Mouse (Mus musculus) frontal cortex, postnatal 10 days (tissue): ENCODE measurements at regions not wholly inside any gene's neighbourhood (a gene's known extent, or its start where the extent isn't known, plus 50 kb on each side); places are given as distances from the start of the nearest gene placed in this dataset.
"Not testable (repeated sequence)": the region's sequence is repeated elsewhere in the genome, so short reads cannot be mapped to it uniquely, and the experiment has no call there.

Experiments
- DNase-seq, 2 experiments: peaks; one replicate each; pipeline ENCODE4 v3.0.0; 2022; ENCODE audit warnings: low spot score in 2 of 2, mixed read lengths in 1 of 2

DNA sequence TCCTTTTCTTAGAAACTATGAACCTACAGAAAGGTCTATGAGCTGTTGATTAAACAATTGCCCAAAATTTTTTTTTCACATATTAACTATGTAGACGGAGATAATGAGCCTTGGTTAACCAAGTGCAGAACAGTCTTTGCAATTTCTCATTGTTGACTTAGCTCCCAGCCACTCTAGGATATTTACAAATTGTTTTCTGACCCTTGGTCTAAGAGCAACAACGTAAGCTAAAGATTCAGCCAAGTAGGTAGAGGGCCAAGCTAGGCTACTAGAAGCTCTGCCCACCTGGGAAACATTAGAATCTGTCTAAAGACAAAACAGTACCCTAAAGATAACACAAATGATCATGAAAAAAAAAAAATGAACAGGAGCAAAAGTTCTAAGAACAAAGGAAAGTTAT lies 67.5 kb upstream of the Map9 start:
- no peak for DNase-seq

GRCm38 (mm10) chr3:82288996-82289395 lies 68.8 kb upstream of the Map9 start:
- no peak for DNase-seq

DNA sequence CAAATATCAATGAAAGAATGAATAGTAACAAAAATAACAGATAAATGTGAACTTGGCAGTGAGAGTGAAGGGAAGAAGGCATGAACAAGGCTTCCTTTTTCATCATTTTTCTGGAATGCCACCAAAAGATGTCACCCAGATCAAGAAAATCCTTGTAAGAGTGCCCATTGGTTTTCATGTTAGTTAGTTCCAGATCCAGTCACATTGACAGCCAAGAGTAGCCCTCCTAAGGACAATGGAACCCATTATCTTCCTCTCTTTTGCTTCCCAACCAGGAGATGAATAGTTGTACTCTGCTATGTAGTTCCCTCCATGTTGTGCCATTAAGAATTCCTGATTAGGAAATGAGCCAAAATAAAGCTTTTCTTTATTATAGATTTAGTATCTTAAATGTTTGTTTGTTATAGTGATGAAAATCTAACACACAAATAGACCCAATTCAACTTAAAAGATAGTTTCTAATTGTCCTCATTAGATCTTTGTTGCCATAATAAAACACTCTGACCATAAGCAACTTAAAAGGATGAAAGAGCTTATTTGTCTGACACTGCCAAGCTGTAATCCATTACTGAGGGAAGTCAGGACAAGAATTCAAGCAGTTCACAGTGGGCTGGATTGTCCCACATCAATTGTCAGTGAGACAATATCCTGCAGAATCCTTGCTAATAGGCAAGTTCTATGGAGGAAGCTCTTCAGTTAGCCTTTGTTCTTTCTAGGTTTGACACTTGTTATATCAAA lies 80.7 kb upstream of the Map9 start:
- DNase-seq: no peak

- DNase-seq: no peak
Observed at GRCm38 (mm10) chr3:82275822-82276203, 82.0 kb upstream of the Map9 start.

GRCm38 (mm10) chr3:82274945-82275821 lies 82.7 kb upstream of the Map9 start:
- DNase-seq: peak; percentile 31 to 38

GRCm38 (mm10) chr3:82274196-82274937 lies 83.5 kb upstream of the Map9 start:
- DNase-seq: peak in 1 of 2 experiments; percentile 9

DNA sequence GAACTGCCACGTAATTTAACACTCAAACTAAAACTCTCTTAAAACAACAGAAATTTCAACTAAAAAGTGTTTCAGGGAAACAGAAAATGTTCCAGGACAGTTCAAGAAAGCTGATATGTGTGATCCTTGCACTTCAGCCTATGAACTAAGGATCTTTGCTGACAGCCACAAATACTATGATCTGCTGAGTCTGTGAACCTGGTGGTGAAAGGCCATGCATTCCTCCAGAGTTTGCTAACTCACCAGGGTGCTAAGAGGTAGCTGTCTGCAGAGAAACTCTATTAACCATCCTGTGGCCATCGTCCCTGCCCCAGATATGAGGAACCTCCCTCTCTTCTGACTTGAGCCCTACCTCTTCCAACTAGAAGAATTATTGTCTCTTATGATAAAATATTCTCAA lies 84.3 kb upstream of the Map9 start:
- DNase-seq: not testable (repeated sequence)

DNA sequence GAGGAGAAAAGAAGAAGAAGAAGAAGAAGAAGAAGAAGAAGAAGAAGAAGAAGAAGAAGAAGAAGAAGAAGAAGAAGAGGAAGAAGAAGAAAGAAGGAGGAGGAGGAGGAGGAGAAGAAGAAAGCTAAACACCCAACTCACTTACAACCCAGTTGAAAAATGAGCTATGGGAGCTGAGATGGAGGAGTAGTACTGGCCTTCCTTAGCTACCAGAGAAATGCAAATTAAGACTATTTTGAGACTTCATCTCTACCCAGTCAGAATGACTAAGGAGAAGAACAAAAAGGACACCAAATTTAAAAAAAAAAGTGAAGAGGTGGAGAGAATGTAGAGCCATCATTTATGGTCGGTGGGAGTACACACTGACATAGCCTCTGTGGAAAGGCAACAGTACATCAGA lies 85.9 kb upstream of the Map9 start:
- no peak for DNase-seq

- no peak for DNase-seq
Observed at GRCm38 (mm10) chr3:82265941-82266340, 91.9 kb upstream of the Map9 start.

DNA sequence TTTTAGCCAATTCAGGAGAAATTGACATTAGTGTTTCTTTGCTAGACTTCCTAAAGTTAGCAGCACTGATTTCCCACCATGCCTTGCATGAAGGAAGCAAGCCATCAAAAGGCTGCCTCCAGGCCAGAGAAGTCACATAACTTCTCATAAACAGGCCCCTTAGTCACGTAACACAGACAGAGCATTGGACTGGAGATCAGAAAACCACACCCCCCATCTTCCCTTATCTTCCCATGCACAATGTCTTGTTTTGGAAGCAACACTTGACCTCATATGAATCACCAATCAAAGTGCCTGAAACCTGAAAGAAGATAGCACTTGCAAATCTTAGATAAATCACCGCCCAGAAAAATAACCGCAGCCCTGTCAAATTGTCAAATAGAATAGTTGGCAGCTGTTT lies 95.9 kb upstream of the Map9 start:
- no peak for DNase-seq

DNA sequence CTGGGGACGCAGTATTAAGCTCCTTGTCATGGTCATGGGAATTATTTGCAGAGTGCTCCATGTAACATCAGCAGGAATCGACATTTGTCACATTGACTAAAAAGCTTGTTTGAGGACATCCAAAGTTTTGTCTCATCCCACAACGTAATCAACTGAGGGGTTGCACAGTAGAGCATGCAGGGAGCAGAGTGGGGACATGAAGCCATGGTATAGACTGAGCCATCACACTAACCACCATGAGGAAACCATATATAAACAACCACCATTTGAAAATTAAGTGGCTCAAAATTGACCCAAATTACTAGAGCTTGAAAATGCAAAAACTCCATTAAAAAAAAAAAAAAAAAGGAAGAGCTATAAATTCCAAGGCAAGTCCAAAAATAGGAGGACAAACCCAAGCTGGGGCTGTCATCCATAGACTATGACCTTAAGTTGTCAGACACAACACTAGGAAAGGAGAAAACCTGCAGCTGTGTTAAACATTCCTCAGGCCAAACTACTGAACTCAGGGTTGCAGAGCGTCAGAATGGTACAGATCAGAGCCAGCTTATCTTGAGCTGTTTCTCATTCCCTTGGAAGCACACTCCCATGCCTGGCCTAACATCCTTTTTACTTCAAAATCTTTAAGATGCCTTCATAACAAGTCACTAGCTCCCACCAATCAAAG lies 97.7 kb upstream of the Map9 start:
- no peak for DNase-seq

GRCm38 (mm10) chr3:82250796-82251261 lies 105.2 kb upstream of the Gucy1a1 start:
- DNase-seq: peak; percentile 37 to 59

DNA sequence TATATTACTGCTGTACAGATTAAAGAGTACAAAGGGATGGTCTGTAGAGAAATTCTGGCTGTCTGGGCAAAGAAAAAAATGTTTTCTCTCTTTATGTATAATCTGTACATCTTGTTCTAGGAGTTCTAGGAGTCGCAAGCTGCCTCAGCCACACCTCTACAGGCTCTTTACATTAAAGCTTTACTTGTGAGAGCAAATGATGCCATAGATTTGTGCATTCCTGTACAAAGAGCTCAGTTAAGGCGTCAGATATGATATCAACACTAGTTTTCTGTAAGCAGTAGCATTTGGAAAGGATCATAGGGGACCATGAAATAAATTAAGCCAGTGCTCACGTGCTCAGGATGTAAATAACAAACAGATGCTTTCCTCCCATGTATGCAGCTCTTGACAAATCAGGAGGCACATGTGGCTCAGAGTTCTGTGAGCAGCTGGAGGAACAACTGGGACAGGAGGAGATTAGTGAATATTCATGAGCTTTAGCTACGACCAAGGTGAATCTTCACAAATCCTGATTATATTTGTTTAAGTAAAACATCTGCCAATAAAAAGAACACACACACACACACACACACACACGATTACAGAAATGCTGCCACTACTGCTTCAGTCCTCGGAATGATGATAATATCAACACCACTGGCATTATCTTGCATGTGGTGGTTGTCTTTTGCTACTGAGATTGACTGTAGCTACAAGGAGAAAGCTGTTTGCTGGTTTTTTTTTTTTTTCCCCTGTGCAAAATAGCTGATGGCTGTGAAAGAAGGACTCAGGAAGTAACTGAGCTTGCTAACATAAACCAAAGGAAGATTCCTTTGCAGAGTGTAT lies 104.6 kb upstream of the Gucy1a1 start:
- DNase-seq: no peak

DNA sequence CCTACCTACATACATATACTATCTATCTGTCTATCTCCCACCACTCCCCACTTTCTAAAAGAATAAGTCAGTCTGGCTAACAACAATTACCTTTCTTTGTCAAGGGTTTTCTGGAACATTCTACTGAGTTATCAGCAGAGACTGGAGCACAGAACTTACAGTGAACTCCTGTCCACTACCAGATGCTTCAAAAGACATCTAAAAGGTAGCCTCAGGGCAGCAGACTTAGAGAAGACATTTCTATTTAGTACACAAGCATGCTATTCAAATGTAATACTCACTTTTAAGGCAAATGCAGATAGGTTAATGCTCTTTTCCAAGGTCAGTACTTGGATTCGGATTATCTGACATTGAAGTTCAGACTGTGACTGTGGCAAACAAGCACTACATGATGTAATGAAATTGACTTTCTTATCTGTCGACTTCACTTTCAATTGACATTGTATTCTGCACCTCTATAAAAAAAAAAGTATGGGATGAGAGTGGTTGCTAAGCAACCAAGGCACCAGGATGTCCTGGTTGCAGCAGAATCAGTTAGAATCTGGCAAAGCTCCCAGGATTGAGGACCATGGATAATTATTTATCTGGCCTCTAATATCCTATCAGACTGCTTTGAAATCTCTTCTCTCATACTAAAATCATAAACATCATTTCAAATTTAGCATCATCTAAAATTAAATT lies 90.9 kb upstream of the Gucy1a1 start:
- no peak for DNase-seq

- DNase-seq: no peak
Observed at GRCm38 (mm10) chr3:82234306-82234705, 88.7 kb upstream of the Gucy1a1 start.

DNA sequence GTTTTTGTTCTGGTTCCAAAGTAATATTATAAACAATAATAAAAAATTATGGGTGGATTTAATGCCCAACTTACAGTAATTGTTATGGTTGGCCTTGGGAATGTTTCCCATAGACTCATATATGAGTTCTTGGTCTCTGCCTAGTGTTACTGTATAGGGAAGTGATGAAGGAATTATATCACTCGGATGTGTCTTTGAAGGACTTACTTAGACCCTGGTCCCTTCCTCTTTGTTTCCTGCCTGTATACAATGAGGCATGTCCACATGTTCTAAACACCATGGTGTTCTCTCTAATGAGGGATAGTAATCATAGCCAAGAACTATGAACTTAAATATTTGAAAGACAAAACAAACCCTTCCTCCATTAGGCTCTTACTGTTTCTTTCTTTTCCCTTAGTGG lies 77.8 kb upstream of the Gucy1a1 start:
- no peak for DNase-seq

GRCm38 (mm10) chr3:82221924-82222323 lies 76.3 kb upstream of the Gucy1a1 start:
- no peak for DNase-seq

DNA sequence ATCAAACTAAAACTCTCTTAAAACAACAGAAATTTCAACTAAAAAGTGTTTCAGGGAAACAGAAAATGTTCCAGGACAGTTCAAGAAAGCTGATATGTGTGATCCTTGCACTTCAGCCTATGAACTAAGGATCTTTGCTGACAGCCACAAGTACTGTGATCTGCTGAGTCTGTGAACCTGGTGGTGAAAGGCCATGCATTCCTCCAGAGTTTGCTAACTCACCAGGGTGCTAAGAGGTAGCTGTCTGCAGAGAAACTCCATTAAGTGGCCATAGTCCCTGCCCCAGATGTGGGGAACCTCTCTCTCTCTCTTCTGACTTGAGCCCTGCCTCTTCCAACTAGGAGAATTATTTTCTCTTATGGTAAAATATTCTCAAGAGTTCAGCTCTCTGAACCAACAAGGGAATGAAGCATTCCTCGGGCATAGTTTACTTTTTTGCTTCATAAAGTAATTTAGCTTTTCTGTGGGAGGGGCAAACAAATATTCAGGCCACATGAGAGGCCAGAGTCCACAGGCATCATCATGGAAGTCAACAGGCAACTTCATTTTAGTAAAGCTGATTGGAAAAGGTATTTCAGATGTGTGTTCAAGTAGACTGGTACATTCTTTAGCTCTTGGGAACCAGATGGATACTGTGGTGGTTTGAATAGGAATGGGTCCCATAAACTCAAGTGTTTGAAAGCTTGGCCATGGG lies 73.8 kb upstream of the Gucy1a1 start:
- not testable (repeated sequence) for DNase-seq
